Mouse (Mus musculus): ENCODE data around the gene Sh3d21. TPM values are rescaled to one million over a fixed set of nuclear protein-coding genes. Genes with fewer than 3 reads are reported as not detected.

Gene Sh3d21
- polyA plus RNA-seq, 1 experiment from 2014 or later = 2.3 TPM

DNA sequence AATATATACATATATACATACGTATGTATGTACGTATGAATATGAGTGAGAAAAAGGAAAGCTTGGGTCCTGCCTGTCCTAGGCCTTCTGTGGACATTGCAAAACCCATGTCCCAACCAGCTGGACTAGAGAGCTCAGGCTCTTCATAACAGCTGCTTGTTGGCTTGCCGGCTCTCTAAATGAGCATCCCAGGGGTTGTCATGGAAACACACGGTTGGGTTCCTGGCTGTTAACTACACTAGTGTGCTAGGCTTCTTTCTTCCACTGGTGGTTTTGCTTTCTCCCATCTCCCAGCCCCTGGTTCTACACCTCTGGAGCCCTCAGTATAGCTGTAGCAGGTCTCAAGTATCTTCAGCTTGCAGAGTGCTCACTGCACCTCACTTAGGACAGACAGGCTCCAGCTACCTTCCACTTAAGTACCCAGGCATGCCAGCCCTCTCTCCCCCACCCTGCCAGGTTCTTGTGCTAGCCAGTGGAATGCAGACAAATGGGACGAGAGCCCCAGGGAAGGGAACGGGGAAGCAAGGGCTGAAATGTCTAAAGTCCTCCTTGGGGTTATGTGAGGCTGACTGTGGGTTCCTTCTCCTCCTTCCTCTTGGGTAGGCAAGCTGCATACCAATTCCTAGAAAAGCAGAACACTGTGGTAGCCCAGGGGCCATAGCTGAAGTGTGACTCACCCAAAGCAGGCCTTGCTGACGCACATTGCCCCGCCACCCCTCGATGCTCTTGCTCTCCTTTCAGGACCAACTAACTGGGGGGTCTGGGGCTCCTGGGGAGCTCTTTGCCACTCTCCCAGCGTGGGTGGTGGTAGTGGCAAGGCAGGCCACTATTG, 31.8 kb downstream of the Sh3d21 start:
- Histone ChIP-seq H3K27ac (peak overlapping the region; percentile 68), H3K36me3 (peaks cover 94% of the 10 kb centered on the region), H3K27me3 (ENCODE audit: insufficient read depth, poor library complexity, severe bottlenecking) (no peaks in the 10 kb centered on the region), H3K4me3 (no peak overlapping the region), H3K4me1 (replicated peaks) (peaks cover 39% of the 10 kb centered on the region), H3K9me3 (no peaks in the 10 kb centered on the region)
- peak; percentile 40 for DNase-seq (ENCODE audit: low spot score)
- 65% methylated on average over 10 of the region's 10 CpGs for WGBS

GRCm38 (mm10) chr4:126130502-126130901, 32.8 kb downstream of the Sh3d21 start:
- Histone ChIP-seq H3K4me1 (replicated peaks) (peaks cover 39% of the 10 kb centered on the region), H3K27me3 (ENCODE audit: insufficient read depth, poor library complexity, severe bottlenecking) (no peaks in the 10 kb centered on the region), H3K27ac (peak overlapping the region; percentile 50; the same call in 1 of the 2 replicates), H3K36me3 (peaks cover 94% of the 10 kb centered on the region), H3K9me3 (no peaks in the 10 kb centered on the region), H3K4me3 (no peak overlapping the region)
- DNase-seq (ENCODE audit: low spot score) = peak; percentile 28
- 66% methylated on average over 11 of the region's 11 CpGs for WGBS

DNA sequence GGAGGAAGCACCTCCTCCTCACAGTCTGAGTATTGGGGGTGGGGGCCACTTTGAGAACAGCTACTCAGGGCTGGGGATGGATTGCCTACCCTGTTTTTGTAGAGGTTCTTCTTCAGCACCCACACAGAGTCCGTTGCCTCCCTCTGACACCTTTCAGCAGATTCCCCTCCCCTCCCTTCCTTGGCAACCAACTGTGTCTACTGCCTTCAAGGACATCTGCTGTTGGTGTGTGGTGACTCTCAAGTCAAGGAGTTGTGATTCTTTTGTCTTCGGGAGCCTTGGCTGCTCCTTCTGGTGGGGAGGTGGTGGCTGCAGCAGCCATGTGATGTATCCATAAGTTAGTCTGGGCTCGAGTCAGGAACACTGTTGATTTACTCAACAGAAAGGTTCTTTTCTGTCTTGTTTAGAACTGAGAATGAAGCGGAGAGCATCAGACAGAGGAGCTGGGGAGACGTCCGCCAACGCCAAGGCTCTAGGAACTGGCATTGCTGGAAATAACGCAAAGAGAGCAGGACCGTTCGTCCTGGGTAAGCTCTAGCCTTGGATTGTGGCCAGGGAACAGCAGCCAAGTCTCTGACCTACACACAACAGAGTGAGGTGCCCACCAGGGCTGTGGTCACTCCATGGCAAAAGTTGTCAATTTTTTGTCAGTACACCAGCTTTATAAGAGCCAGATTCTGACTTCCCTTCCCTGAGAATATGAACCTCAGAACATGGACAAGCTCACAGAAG, 39.8 kb downstream of the Sh3d21 start:
- Histone ChIP-seq H3K36me3 (peaks cover 84% of the 10 kb centered on the region), H3K27ac (no peak overlapping the region), H3K27me3 (ENCODE audit: insufficient read depth, poor library complexity, severe bottlenecking) (no peaks in the 10 kb centered on the region), H3K4me3 (no peak overlapping the region), H3K9me3 (peaks cover 10% of the 10 kb centered on the region; the same call in 1 of the 2 replicates), H3K4me1 (replicated peaks) (no peaks in the 10 kb centered on the region)
- WGBS = 91% methylated on average over 10 of the region's 10 CpGs
- no peak for DNase-seq (ENCODE audit: low spot score)

DNA sequence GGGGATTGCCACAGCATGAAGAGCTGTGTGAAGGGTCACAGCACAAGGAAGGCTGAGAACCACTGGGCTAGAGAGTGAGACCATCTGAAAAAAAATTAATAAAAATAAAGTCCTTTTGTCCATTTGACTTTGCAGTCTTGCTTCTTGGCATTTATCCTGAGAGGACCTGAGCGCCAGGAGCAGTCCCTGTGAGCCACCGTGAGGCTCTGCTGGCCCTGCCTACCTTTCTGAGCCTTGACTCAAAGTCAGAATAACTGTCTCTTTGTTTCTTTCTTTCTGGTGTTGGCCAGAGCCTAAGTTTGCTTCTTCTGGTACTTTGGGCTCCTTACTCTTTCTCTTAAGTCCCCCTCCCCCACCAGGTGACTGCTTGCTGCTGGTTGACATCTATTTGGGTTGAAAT, 42.8 kb downstream of the Sh3d21 start:
- peaks cover 59% of the 10 kb centered on the region for H3K36me3 ChIP-seq
- DNase-seq (ENCODE audit: low spot score) = no peak
- H3K4me3 ChIP-seq = no peak overlapping the region
- 97% methylated on average over 2 of the region's 2 CpGs for WGBS
- peaks cover 6% of the 10 kb centered on the region for H3K4me1 ChIP-seq (replicated peaks)
- no peaks in the 10 kb centered on the region for H3K27me3 ChIP-seq (ENCODE audit: insufficient read depth, poor library complexity, severe bottlenecking)
- no peak overlapping the region for H3K27ac ChIP-seq
- peaks cover 10% of the 10 kb centered on the region; the same call in 1 of the 2 replicates for H3K9me3 ChIP-seq

DNA sequence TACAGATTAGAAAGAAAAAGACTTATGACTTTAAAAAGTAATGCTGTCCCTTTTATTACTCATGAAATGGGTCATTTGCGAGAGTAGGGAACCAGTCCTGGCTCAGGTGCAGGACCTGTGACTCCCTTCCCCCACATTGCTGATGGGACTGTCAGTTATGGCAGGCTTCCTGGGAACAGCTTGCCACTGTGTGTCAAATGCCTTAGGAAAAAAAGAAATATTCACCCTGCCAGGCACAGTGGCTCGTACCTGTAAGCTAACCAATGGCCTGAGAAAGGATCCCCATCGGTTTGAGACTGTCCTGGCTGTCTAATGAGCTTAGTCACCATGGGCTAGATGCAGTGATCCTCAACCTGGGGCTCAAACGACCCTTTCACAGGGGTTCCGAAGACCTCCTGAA, 43.2 kb downstream of the Sh3d21 start:
- H3K36me3 ChIP-seq = peaks cover 54% of the 10 kb centered on the region
- H3K4me1 ChIP-seq (replicated peaks) = peaks cover 10% of the 10 kb centered on the region
- WGBS = 92% methylated on average over 5 of the region's 5 CpGs
- H3K27me3 ChIP-seq (ENCODE audit: insufficient read depth, poor library complexity, severe bottlenecking) = no peaks in the 10 kb centered on the region
- DNase-seq (ENCODE audit: low spot score) = no peak
- no peak overlapping the region for H3K4me3 ChIP-seq
- H3K9me3 ChIP-seq = peaks cover 10% of the 10 kb centered on the region; the same call in 1 of the 2 replicates
- H3K27ac ChIP-seq = no peak overlapping the region

DNA sequence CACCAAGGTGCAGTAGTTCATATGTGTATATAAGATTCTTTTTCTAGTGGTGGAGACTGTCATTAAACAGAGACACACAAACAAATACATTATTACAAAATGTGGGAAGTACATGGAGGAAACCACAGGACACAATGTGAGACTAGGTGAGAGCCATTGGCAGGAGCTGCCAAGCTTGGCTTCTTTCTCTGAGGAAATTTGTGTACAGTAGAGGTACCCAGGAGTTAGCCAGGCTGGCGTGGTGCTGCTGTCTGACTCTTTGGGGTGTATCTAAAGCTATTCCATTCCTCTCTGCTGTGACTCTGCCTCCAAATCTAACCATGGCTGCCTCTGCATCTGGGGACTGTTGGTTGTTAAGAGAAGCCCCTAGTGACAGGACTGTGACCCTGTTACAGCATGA, 44.2 kb downstream of the Sh3d21 start:
- Histone ChIP-seq H3K9me3 (peaks cover 10% of the 10 kb centered on the region; the same call in 1 of the 2 replicates), H3K4me3 (no peak overlapping the region), H3K4me1 (replicated peaks) (peaks cover 14% of the 10 kb centered on the region), H3K27ac (no peak overlapping the region), H3K27me3 (ENCODE audit: insufficient read depth, poor library complexity, severe bottlenecking) (no peaks in the 10 kb centered on the region), H3K36me3 (peaks cover 44% of the 10 kb centered on the region)
- no peak for DNase-seq (ENCODE audit: low spot score)
- WGBS = 84% methylated on average over 1 of the region's 1 CpGs

GRCm38 (mm10) chr4:126118651-126119050, 44.6 kb downstream of the Sh3d21 start:
- Histone ChIP-seq H3K4me3 (no peak overlapping the region), H3K9me3 (peaks cover 10% of the 10 kb centered on the region; the same call in 1 of the 2 replicates), H3K27ac (no peak overlapping the region), H3K27me3 (ENCODE audit: insufficient read depth, poor library complexity, severe bottlenecking) (no peaks in the 10 kb centered on the region), H3K4me1 (replicated peaks) (peaks cover 18% of the 10 kb centered on the region), H3K36me3 (peaks cover 40% of the 10 kb centered on the region)
- 92% methylated on average over 4 of the region's 4 CpGs for WGBS
- no peak for DNase-seq (ENCODE audit: low spot score)

- 87% methylated on average over 8 of the region's 8 CpGs for WGBS
Observed at GRCm38 (mm10) chr4:126117116-126117515, 46.2 kb downstream of the Sh3d21 start.

GRCm38 (mm10) chr4:126115871-126116521, 47.3 kb downstream of the Sh3d21 start:
- Histone ChIP-seq H3K4me3 (no peak overlapping the region), H3K4me1 (replicated peaks) (peaks cover 31% of the 10 kb centered on the region), H3K9me3 (peaks cover 3% of the 10 kb centered on the region; the same call in 1 of the 2 replicates), H3K36me3 (peaks cover 22% of the 10 kb centered on the region), H3K27me3 (ENCODE audit: insufficient read depth, poor library complexity, severe bottlenecking) (no peaks in the 10 kb centered on the region), H3K27ac (no peak overlapping the region)
- DNase-seq (ENCODE audit: low spot score) = no peak
- WGBS = 81% methylated on average over 6 of the region's 6 CpGs

More at GRCm38 (mm10) chr4:126117116-126117515, 46.2 kb downstream of the Sh3d21 start:
- Histone ChIP-seq H3K36me3 (peaks cover 33% of the 10 kb centered on the region), H3K27me3 (ENCODE audit: insufficient read depth, poor library complexity, severe bottlenecking) (no peaks in the 10 kb centered on the region), H3K9me3 (peaks cover 10% of the 10 kb centered on the region; the same call in 1 of the 2 replicates), H3K4me1 (replicated peaks) (peaks cover 26% of the 10 kb centered on the region), H3K27ac (no peak overlapping the region), H3K4me3 (no peak overlapping the region)
- DNase-seq (ENCODE audit: low spot score) = no peak

DNA sequence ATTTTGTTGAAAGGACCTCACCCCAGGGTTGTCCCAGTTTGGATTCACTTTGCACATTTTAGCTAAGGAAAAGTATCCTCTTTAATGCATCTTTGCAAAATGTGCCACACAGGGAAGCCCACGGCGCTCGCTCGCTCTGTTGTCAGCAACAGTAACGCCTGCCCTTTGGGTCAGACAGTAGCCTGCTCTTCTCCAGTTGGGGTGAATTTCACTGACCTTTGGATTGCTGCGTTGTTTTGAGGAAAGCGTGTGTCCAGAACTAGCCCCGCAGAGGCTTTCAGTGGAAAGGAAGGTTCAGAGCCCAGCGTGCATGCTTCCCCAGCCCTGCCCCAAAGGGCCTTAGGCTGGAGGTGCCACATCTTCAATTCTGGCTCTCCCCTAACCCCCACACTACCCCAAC, 47.9 kb downstream of the Sh3d21 start:
- no peaks in the 10 kb centered on the region for H3K27me3 ChIP-seq (ENCODE audit: insufficient read depth, poor library complexity, severe bottlenecking)
- DNase-seq (ENCODE audit: low spot score) = no peak
- WGBS = 83% methylated on average over 9 of the region's 9 CpGs

DNA sequence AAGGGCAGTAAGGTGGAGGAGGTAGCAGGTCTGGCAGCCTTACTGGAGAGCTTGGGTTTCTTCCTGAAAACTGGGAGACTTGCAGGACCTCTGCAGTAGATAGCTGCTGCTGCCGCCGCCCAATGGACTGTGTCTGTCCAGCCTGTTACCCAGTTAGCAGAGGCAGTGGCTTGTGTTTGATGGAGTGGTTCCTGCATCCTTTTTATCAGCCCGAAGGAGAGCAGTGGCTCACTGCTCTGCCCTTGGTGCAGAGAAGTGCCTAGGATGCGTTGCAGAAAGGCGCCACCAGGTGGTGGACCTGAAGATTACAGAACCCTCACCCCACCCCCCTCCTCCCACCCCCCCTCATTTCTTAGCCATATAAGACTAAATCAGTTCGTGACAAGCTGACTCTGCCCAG, 49.3 kb downstream of the Sh3d21 start:
- no peak overlapping the region for H3K4me3 ChIP-seq
- H3K27me3 ChIP-seq (ENCODE audit: insufficient read depth, poor library complexity, severe bottlenecking) = no peaks in the 10 kb centered on the region
- H3K4me1 ChIP-seq (replicated peaks) = peaks cover 52% of the 10 kb centered on the region

More for the DNA sequence above, 47.9 kb downstream of the Sh3d21 start:
- Histone ChIP-seq H3K4me1 (replicated peaks) (peaks cover 37% of the 10 kb centered on the region), H3K4me3 (no peak overlapping the region), H3K9me3 (no peaks in the 10 kb centered on the region), H3K36me3 (peaks cover 16% of the 10 kb centered on the region), H3K27ac (no peak overlapping the region)

GRCm38 (mm10) chr4:126113243-126113642, 50.0 kb downstream of the Sh3d21 start:
- no peak for DNase-seq (ENCODE audit: low spot score)
- H3K4me1 ChIP-seq (replicated peaks) = peaks cover 59% of the 10 kb centered on the region
- H3K9me3 ChIP-seq = no peaks in the 10 kb centered on the region
- H3K36me3 ChIP-seq = 0 out of 2 replicates have a peak, but pooled peaks cover 1% of the 10 kb centered on the region
- no peaks in the 10 kb centered on the region for H3K27me3 ChIP-seq (ENCODE audit: insufficient read depth, poor library complexity, severe bottlenecking)
- 79% methylated on average over 4 of the region's 4 CpGs for WGBS
- no peak overlapping the region for H3K27ac ChIP-seq
- no peak overlapping the region for H3K4me3 ChIP-seq

More for the DNA sequence above, 49.3 kb downstream of the Sh3d21 start:
- Histone ChIP-seq H3K36me3 (peaks cover 8% of the 10 kb centered on the region), H3K27ac (no peak overlapping the region), H3K9me3 (no peaks in the 10 kb centered on the region)
- 19% methylated on average over 6 of the region's 6 CpGs for WGBS
- peak; percentile 53 for DNase-seq (ENCODE audit: low spot score)

Data from hindbrain, embryonic 10.5 days (tissue).